Mouse (Mus musculus) heart, adult 2 months (tissue): Measurements from ENCODE around the gene Iqca.

ENCODE experiments used
- CTCF ChIP-seq: fragments of 200-600 bp; IDR thresholded peaks from 2 replicates; pipeline ENCODE4 v1.8.1; 2022; ENCODE audit warnings: antibody characterized with exemption, mild to moderate bottlenecking, moderate library complexity
- POLR2A ChIP-seq: fragments of 200-500 bp; IDR thresholded peaks from 2 replicates; pipeline ENCODE4 v1.6.1; 2011; ENCODE audit warnings: mild to moderate bottlenecking, low read depth, low read length, control low read depth; ENCODE audit not compliant: insufficient read depth

GRCm38 (mm10) chr1:90139729-90140128 lies 13.5 kb downstream of the Iqca start:
- TF ChIP-seq CTCF (no peak), POLR2A (no peak)
